Mouse (Mus musculus) testis, adult 10 weeks (tissue): Measurements from ENCODE around the gene 4931417E11Rik. TPM values are rescaled to one million over a fixed set of nuclear protein-coding genes. Genes with fewer than 3 reads are reported as not detected.

ENCODE experiments used
- polyA plus RNA-seq: library from polyadenylated mRNA; stranded (reverse); fragments of 350-450 nt; fragmentation: Illumina TruSeq; extraction: RNeasy Lipid Tissue Mini Kit (QIAGEN cat#74804); gene quantifications from one replicate; pipeline ENCODE4 v1.2.3, GENCODE M21; 2014; ENCODE audit warnings: low read depth, low replicate concordance

4931417E11Rik gene
- polyA plus RNA-seq = 98.7 TPM

DNA sequence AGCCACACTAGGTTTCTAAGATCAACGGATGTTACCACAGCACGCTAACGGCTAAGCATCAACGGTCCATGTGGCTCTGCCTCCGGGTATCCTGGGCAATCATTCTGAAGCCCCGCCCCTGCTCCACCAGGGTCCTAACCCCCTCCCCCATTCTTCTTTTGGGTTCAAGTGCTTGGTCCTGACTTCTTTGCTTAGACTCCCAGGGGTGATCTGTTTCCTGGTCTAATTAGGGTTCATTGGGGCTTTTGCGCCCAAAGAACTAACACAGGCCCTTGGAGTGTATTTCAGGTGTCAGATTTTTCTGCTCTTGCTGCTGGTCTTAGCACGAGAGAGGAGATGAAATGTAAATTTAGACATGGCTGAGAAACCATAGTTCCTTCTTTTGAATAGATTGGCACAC is at the start of gene 4931417E11Rik:
Gene 4931417E11Rik, minus strand, starts transcription at position 101 of the 400 bp plus-strand sequence.

Other genes starting within 250 kb of the 4931417E11Rik start
- 27.9 TPM for gene Dnah6, start 248.0 kb downstream of the 4931417E11Rik start, polyA plus RNA-seq
- gene Suclg1, start 221.3 kb downstream of the 4931417E11Rik start, polyA plus RNA-seq = 135 TPM